Mouse (Mus musculus) stomach, embryonic 15.5 days (tissue): Measurements from ENCODE around the gene Mpp1. TPM values are rescaled to one million over a fixed set of nuclear protein-coding genes. Genes with fewer than 3 reads are reported as not detected.

Experiments used
- polyA plus RNA-seq: library from polyadenylated mRNA; unstranded; fragments of >200 nt; fragmentation: Nextera tagmentation; extraction: Ambion mirVana; gene quantifications from 2 replicates; pipeline ENCODE4 v1.2.1, GENCODE M21; 2015

Gene Mpp1
- polyA plus RNA-seq, 1 experiment from 2014 or later = 84.9 TPM

Other genes with a start within 250 kb of the Mpp1 start
- 2.7 and 3.0 TPM in 2 replicates for gene Gab3, start 45.6 kb downstream of the Mpp1 start, polyA plus RNA-seq
- 111 and 137 TPM in 2 replicates for gene Dkc1, start 35.2 kb downstream of the Mpp1 start, polyA plus RNA-seq
- not detected in 2 replicates for gene Smim9, start 32.8 kb upstream of the Mpp1 start, polyA plus RNA-seq